Mouse (Mus musculus) fat pad, adult 2 months (tissue): ENCODE results near the gene Tbpl1.
A peak's percentile ranks its signal among the peaks of the same experiment; 100 is the strongest.

Experiments used
- DNase-seq: peaks from one replicate; pipeline ENCODE4 v3.0.0-alpha.2; 2011; ENCODE audit warnings: low read depth, low spot score; ENCODE audit errors: extremely low read depth

Tbpl1 gene

DNA sequence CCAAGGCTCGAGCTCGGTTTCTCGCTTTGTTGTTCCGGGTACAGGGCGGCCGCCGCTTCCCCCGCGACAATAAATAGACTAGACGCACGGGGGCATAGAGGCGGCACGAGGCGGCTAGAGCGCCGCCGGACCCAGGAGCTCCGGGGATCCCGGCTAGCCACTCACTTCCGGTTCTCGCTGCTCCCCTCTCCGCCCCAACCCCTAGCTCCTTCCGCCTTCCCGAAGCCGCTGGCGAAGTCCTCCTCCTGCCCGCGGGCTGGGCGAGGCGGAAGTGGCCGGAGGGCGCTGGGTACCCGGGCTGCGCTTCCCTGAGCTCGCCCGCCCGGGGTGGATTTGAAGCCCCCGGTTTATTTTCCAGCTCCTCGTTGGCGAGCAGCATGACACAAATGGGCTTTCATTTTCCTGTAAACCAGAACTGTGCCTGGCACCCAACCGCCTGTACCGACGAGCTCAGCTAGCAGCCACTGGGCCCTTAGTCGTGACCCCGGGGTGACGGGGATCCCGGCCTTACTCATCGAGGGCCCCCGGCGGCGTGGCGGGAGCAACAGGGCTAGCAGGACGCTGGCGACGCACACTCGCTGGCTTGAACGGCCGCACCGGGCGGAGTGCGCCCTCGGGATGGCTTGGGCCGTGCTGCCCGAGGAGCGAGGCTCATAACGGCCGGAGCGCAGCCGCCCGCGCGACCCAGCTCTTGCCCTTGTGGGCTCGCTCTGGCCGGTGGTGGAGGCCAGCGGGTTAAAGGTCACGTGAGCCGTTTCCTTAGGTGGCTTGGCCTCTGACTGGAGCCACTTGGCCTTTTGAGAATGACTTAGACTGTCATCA lies at the start of gene Tbpl1:
Gene Tbpl1, minus strand, starts transcription at position 667 of the 822 bp plus-strand sequence.
- DNase-seq, result peak; percentile 51

DNA sequence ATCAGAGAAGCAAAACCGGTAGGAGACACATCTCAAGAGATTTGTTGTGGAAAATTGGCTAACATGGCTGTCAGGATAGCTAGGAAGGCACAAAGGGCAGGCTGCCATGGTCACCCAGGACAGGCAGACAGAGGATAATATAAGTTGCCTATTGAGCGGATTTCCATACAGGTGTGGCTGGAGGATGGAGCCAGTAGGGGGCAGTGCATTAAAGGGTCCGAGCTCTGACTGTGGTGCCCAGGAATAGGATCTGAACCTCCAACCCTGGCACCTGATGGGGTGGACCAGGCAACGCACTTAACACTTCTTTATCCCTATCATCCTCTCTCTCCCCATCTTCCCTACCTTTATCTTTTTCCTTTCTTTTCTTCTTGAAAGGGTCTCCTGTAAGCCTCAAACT lies 49.7 kb upstream of the Tbpl1 start:
- DNase-seq, result no peak

DNA sequence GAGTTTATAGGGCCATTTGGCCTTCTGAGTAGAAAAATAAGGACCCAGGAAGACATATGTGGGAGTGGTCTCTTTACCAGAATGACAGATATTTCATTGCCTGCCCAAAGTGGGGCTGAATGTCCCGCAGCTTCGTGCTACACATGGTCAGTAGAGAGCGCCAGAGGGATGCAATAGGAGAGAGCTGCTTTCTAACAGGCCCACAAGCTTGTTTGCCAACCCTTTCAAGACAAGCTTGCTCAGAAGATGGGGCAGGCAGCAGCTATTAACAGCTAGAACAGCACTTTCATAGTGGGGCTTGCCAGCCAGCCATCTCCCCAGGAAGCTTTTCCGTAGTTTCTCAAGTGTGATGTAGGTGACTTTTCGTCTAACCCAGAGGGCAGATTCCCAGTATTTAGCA lies 46.2 kb upstream of the Tbpl1 start:
- no peak for DNase-seq

- DNase-seq, result no peak
Observed at GRCm38 (mm10) chr10:22776007-22776698, 44.4 kb upstream of the Tbpl1 start.

GRCm38 (mm10) chr10:22775456-22775855 lies 43.7 kb upstream of the Tbpl1 start:
- DNase-seq, result no peak

GRCm38 (mm10) chr10:22774626-22775025 lies 42.9 kb upstream of the Tbpl1 start:
- no peak for DNase-seq

DNA sequence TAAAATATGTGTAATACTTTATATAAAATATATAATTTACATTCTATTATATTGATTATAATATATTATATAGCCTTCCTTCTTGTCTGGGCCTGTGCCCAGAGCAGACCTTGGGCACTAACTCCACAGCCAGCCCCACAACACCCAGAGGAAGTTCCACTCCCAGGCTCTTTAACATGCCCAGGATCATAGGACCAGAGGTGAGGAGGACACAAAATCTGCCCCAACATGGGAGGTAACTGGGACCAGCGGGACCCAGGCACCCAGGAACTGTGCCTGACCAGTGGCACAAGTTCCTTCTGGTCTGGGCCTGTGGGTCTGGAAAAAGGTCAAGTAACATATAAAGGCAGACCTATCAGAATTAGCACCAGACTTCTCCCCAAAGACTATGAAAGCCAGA lies 22.5 kb upstream of the Tbpl1 start:
- no peak for DNase-seq

DNA sequence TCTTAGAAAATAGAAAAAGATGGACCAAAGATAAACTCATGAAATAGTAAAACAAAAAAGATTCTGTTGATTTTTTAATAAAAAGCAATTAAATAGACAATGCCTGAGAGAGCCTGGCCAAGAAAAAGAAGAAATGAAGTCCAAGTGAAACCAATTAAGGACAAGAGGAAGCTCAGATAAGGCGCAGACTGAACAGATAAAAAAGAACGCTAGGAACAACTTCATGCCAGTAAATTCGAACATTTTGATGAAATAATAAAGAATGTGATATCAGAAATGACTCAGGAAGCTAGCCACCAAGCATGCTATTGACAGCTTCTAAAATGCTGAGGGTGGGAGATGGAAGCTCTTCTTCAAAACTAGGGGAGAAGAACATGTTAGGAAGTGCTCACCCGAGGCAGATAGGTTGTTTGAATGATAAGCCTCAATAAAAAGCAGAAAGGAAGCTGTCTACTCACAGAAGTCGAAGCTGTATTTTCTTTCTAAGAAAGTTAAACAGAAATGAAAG lies 19.5 kb upstream of the Tbpl1 start:
- no peak for DNase-seq

GRCm38 (mm10) chr10:22746334-22747322 lies 14.9 kb upstream of the Tbpl1 start:
- no peak for DNase-seq

GRCm38 (mm10) chr10:22745922-22746321 lies 14.2 kb upstream of the Tbpl1 start:
- no peak for DNase-seq

GRCm38 (mm10) chr10:22732181-22732580 lies 443 bp upstream of the Tbpl1 start:
- no peak for DNase-seq

DNA sequence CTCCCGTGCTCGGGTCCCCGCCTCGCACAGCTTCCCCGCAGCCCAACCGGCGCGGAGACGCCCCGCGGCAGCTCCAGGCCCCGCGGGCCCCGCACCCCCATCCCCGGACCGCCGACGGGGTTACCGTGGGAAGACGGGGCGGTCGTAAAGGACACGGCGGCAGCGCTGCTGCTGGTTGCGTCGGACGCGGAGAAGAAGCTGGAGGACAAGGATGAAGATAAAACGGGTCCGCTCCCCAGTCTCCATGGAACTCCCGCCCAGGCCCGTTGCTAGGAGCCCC lies 806 bp downstream of the Tbpl1 start:
- DNase-seq, result no peak

- DNase-seq, result no peak
Observed at GRCm38 (mm10) chr10:22730266-22730991, 1.3 kb downstream of the Tbpl1 start.

GRCm38 (mm10) chr10:22728257-22728656 lies 3.5 kb downstream of the Tbpl1 start:
- DNase-seq, result no peak

DNA sequence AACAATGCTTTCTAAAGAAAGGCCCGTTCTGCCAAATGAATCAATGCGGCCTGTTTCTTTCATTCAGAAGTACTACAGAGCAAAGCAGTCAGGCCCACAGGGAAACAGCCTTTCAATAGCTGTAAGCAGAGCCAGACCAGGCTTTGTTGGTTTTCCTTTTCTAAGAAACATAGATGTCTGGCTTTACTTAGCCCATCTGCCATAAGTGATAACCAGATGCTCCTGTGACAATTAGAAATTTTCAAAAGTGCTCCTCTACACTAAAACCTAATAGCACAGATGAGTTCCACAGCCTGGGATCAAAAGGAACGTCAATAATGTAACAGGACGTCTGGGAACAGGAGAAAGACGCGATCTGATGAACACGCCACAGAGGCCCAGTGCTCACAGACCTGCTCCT lies 5.4 kb downstream of the Tbpl1 start:
- DNase-seq, result no peak

- DNase-seq, result no peak
Observed at GRCm38 (mm10) chr10:22725166-22725565, 6.6 kb downstream of the Tbpl1 start.

DNA sequence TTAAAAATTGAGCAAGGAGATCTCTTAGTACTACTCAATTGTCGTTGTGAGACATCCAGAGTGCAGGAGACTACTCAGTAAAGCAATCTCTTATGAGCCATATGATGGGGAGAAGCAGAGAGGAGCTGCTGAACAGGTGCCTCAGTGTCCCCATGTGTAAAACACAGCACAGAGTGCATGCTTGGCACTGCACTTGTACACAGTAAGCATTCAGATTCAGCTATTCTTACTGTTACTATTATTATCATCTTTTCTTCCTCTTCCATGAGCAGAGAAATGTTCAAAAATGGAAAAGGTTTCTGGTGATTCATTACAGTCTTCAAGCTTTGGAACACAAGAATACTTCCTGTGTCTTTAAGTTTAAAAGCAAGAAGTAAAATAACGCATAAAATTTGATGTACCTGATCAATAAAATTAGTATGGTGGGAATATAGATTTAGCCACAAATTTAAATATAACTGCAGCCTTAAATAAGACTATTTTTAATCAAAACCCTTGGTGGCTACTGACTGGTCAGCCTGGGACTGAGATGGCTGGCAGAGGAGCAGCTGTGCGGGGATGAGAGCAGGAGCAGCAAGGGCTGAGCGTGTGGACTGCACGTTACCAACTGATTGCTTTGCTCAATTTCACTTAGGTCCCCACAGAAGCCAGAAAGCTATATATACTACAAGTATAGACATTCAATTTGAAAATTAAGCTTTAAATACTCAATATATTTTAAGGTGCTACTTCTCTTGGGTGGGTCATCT lies 10.8 kb downstream of the Tbpl1 start:
- DNase-seq, result no peak

DNA sequence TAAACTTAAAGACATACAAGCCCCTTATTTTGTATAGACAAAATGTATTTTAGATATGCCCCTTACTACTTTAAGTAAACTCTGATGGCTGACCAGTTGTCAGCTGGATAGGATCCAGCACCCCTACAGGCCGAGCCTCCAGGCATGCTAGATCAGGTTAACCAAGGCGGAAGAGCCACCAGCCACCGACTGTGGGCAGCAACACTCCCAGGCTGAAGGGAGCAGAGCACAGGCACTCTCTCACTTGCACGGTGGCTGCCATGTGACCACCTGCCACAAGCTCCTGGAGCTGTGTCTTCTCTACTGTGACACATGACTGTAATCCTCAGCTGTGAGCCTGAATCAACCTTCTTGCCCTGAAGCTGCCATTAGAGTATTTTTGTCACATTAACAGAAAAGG lies 13.3 kb downstream of the Tbpl1 start:
- DNase-seq, result no peak

- DNase-seq, result no peak
Observed at GRCm38 (mm10) chr10:22714520-22714919, 17.2 kb downstream of the Tbpl1 start.

DNA sequence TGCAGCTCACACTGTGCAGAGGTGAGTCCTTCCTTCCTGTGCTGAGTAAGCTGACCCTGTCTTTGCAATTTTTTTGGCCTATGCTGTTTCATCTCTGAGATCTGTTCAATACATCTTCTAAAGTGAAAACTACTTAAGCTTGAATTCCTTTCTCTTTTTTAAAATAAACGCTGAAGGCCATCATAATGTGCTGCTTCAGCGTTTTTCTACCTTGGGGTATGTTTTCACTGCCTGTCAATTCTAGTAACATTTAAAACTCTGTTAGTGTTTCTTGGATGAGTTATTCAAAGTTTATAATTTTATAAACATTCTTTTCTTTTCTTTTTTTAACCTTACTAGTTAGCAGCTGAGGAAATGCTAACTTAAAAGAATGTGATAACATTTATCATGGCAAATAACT lies 18.8 kb downstream of the Tbpl1 start:
- DNase-seq, result no peak
